In genomic region chr3:126598329-126598676, GRCm38 (mm10) we compare ENCODE assay signal across 8 mouse cellular contexts. TPM values are rescaled to one million over a fixed set of nuclear protein-coding genes. Genes with fewer than 3 reads are reported as not detected.
DNase-seq lines count a peak whose midpoint lies in the region; ATAC-seq and TF ChIP-seq lines count a peak whose summit lies in the region.

No protein-coding gene starts in this region.

- H3K27ac ChIP-seq in heart, postnatal 0 days (ENCODE audit: low read depth) = peak overlapping the region; percentile 98
- no peak overlapping the region for H3K27ac ChIP-seq in ES-E14 (ENCODE audit: insufficient read depth, low read depth, low read length, poor library complexity, severe bottlenecking)
- H3K27ac ChIP-seq in forebrain, embryonic 16.5 days (ENCODE audit: low read length) = peak overlapping the region; percentile 17; the same call in 1 of the 2 replicates
- H3K27ac ChIP-seq in midbrain, embryonic 10.5 days (replicated peaks) = peak overlapping the region; percentile 28; the same call in 1 of the 2 replicates

- H3K9me3 ChIP-seq in heart, postnatal 0 days (replicated peaks; ENCODE audit: control insufficient read depth, low read length) = no peaks in the 10 kb centered on the region; the same call in 1 of the 2 replicates
- no peaks in the 10 kb centered on the region for H3K9me3 ChIP-seq in ES-E14 (ENCODE audit: control insufficient read depth, insufficient read depth, low read depth, low read length)
- no peaks in the 10 kb centered on the region for H3K9me3 ChIP-seq in forebrain, embryonic 16.5 days (ENCODE audit: control insufficient read depth, low read length)
- no peaks in the 10 kb centered on the region for H3K9me3 ChIP-seq in midbrain, embryonic 10.5 days (replicated peaks)

- H3K4me2 ChIP-seq in heart, postnatal 0 days (ENCODE audit: low read depth, low read length) = peak overlapping the region; percentile 80
- peak overlapping the region; percentile 67 for H3K4me2 ChIP-seq in forebrain, embryonic 16.5 days (ENCODE audit: low read length)

- peaks cover 15% of the 10 kb centered on the region; the same call in 1 of the 2 replicates for H3K4me1 ChIP-seq in heart, postnatal 0 days (ENCODE audit: control insufficient read depth, insufficient read depth)
- H3K4me1 ChIP-seq in ES-E14 (ENCODE audit: control insufficient read depth in 2 of 2, insufficient read depth in 2 of 2, low read length in 2 of 2, poor library complexity in 1 of 2) = peaks cover 3% of the 10 kb centered on the region in 2 experiments; a peak in 1 of 4 replicates
- peaks cover 9% of the 10 kb centered on the region for H3K4me1 ChIP-seq in forebrain, embryonic 16.5 days (replicated peaks; ENCODE audit: control insufficient read depth, insufficient read depth, low read length)
- H3K4me1 ChIP-seq in midbrain, embryonic 10.5 days = peaks cover 10% of the 10 kb centered on the region

- no peak for TF ChIP-seq EP300 in heart, postnatal 0 days (IDR thresholded peaks at IDR 0.05; ENCODE audit: low read depth)

- WGBS in heart, postnatal 0 days = 2% methylated on average over 5 of the region's 5 CpGs
- under 1% methylated on average over 5 of the region's 5 CpGs for WGBS in forebrain, embryonic 16.5 days
- WGBS in midbrain, embryonic 10.5 days = 3% methylated on average over 5 of the region's 5 CpGs

- peaks cover 19% of the 10 kb centered on the region for H3K36me3 ChIP-seq in heart, postnatal 0 days (replicated peaks; ENCODE audit: control insufficient read depth, insufficient read depth, low read length)
- no peaks in the 10 kb centered on the region for H3K36me3 ChIP-seq in ES-E14 (ENCODE audit: control insufficient read depth, insufficient read depth, low read length, poor library complexity, severe bottlenecking)
- H3K36me3 ChIP-seq in forebrain, embryonic 16.5 days (ENCODE audit: control insufficient read depth, insufficient read depth) = 0 out of 2 replicates have a peak, but pooled peaks cover 3% of the 10 kb centered on the region
- H3K36me3 ChIP-seq in midbrain, embryonic 10.5 days = no peaks in the 10 kb centered on the region

- no peaks in the 10 kb centered on the region for H3K27me3 ChIP-seq in heart, postnatal 0 days (ENCODE audit: control insufficient read depth, insufficient read depth, low read length)
- no peaks in the 10 kb centered on the region for H3K27me3 ChIP-seq in forebrain, embryonic 16.5 days (replicated peaks; ENCODE audit: control insufficient read depth, insufficient read depth, low read length)
- peaks cover 13% of the 10 kb centered on the region; the same call in 1 of the 2 replicates for H3K27me3 ChIP-seq in midbrain, embryonic 10.5 days (ENCODE audit: low read depth, poor library complexity, severe bottlenecking)

- DNase-seq in heart, postnatal 0 days (ENCODE audit: low spot score) = no peak
- DNase-seq in heart, postnatal 4 days = no peak
- DNase-seq in ES-E14 (ENCODE audit: low read depth, low spot score) = no peak
- DNase-seq in midbrain, embryonic 10.5 days (ENCODE audit: low spot score) = no peak
- DNase-seq in spleen, adult 18-20 months = no peak
- no peak for DNase-seq in left cerebral cortex, adult 8-10 months (ENCODE audit: low spot score in 2 of 2)
- no peak for DNase-seq in thymus, adult 18-20 months

- peak overlapping the region; percentile 84 for H3K4me3 ChIP-seq in heart, postnatal 0 days (ENCODE audit: low read depth, low read length)
- H3K4me3 ChIP-seq in ES-E14 (ENCODE audit: insufficient read depth in 1 of 2, low read depth in 1 of 2, low read length in 2 of 2, poor library complexity in 1 of 2, severe bottlenecking in 1 of 2) = peak overlapping the region; percentile 73 to 82; a peak in 3 of 4 replicates
- H3K4me3 ChIP-seq in forebrain, embryonic 16.5 days (replicated peaks; ENCODE audit: low read length) = peak overlapping the region; percentile 74
- peak overlapping the region; percentile 71 for H3K4me3 ChIP-seq in midbrain, embryonic 10.5 days

- peak overlapping the region; percentile 94 for H3K9ac ChIP-seq in heart, postnatal 0 days (replicated peaks; ENCODE audit: low read depth, low read length)
- 0 out of 2 replicates have a peak overlapping the region, but pooled peaks have one; percentile 14 for H3K9ac ChIP-seq in ES-E14 (ENCODE audit: insufficient read depth, low read depth, low read length, poor library complexity, severe bottlenecking)
- peak overlapping the region; percentile 78 for H3K9ac ChIP-seq in forebrain, embryonic 16.5 days (replicated peaks; ENCODE audit: low read depth, low read length)

- no peak for TF ChIP-seq CTCF in heart, postnatal 0 days (IDR thresholded peaks at IDR 0.05; ENCODE audit: low read depth)

- no peak for ATAC-seq in heart, postnatal 0 days (ENCODE audit: insufficient read depth, low read depth)
- ATAC-seq in forebrain, embryonic 16.5 days = no peak

- in situ Hi-C loops in ES-E14 (cut with MboI; ENCODE audit: low sequenced_read_pairs in 2 of 2, unreplicated experiment in 2 of 2) = no loop called here

TF ChIP-seq in ES-E14, 5 proteins besides CTCF, POLR2A, EP300 and RAD21:
- no peak for TF ChIP-seq MAFK (IDR thresholded peaks at IDR 0.05; ENCODE audit: insufficient read depth, low read depth, low read length)
- no peak for TF ChIP-seq CHD2 (IDR thresholded peaks at IDR 0.05; ENCODE audit: low read depth, low read length)
- no peak for TF ChIP-seq ZNF384 (IDR thresholded peaks at IDR 0.05; ENCODE audit: low read depth, low read length)
- no peak for TF ChIP-seq HCFC1 (IDR thresholded peaks at IDR 0.05; ENCODE audit: borderline replicate concordance, insufficient read depth, low read length)
- TF ChIP-seq ZC3H11A (IDR thresholded peaks at IDR 0.05; ENCODE audit: borderline replicate concordance, low read depth, low read length) = no peak
TF ChIP-seq in ES-E14: peak in this region for 0.

RNA-seq across cellular contexts. Expression of gene Camk2d, which starts 2.2 kb away (rescaled TPM):
- 191 and 217 TPM in 2 replicates for total RNA-seq in heart, postnatal 0 days (2014; rRNA removed; ENCODE audit: low replicate concordance)
- 96.2 and 109 TPM in 2 replicates for polyA plus RNA-seq in heart, postnatal 0 days (2015; fragmentation: Nextera tagmentation; extraction: Ambion mirVana)
- total RNA-seq in heart, postnatal 4 days (2021) = 100 to 1,000 TPM; 208 to 210 TPM
- total RNA-seq in ES-E14 (2012; rRNA removed) = 6.8 and 12.4 TPM in 2 replicates
- polyA plus RNA-seq in forebrain, embryonic 16.5 days (2015; fragmentation: Nextera tagmentation; extraction: Ambion mirVana) = 30.2 and 40.6 TPM in 2 replicates
- polyA plus RNA-seq in midbrain, embryonic 10.5 days (2016; fragmentation: Nextera tagmentation; extraction: Ambion mirVana) = 11.7 and 13.0 TPM in 2 replicates
- total RNA-seq in left cerebral cortex, adult 8-10 months (2022) = 100 to 1,000 TPM; 126 to 159 (median 137) TPM

Comparison
In these comparisons a context has a peak if more than half of its experiments do, and no peak if none do; other contexts are left out.
1. H3K9ac ChIP-seq: peak in every context shown above with its lines; median percentile 94 in heart, postnatal 0 days; 78 in forebrain, embryonic 16.5 days; 14 in ES-E14.